Mouse (Mus musculus) neural tube, embryonic 14.5 days (tissue): Measurements from ENCODE around the gene E2f7. TPM values are rescaled to one million over a fixed set of nuclear protein-coding genes. Genes with fewer than 3 reads are reported as not detected.
A peak's percentile ranks its signal among the peaks of the same experiment; 100 is the strongest.

Experiments used
- ATAC-seq: fragments of 200-750 bp; cut with Nextera tagmentation; 2 replicates; pipeline ENCODE4 v1.8.0; 2017; ENCODE audit warnings: low read depth, mild to moderate bottlenecking, moderate TSS enrichment, moderate library complexity
- H3K27ac ChIP-seq: fragments of 300-500 bp; sonication (generic); 2 replicates; pipeline ENCODE4 v1.5.1; 2014; ENCODE audit warnings: low read depth, mild to moderate bottlenecking, control low read depth, low read length, moderate library complexity, mixed read lengths
- H3K27me3 ChIP-seq: fragments of 300-500 bp; sonication (generic); 2 replicates; pipeline ENCODE4 v1.6.1; 2014; ENCODE audit warnings: low read length; ENCODE audit not compliant: control insufficient read depth, insufficient read depth
- H3K36me3 ChIP-seq: fragments of 300-500 bp; sonication (generic); 2 replicates; pipeline ENCODE4 v1.6.1; 2014; ENCODE audit warnings: low read length, mixed read lengths; ENCODE audit not compliant: control insufficient read depth, insufficient read depth
- H3K4me1 ChIP-seq: fragments of 300-500 bp; sonication (generic); 2 replicates; pipeline ENCODE4 v1.6.1; 2014; ENCODE audit warnings: low read length; ENCODE audit not compliant: control insufficient read depth, insufficient read depth
- H3K4me2 ChIP-seq: fragments of 300-500 bp; sonication (generic); 2 replicates; pipeline ENCODE4 v1.6.1; 2014; ENCODE audit warnings: mild to moderate bottlenecking, low read depth, low read length, control low read depth
- H3K4me3 ChIP-seq: fragments of 300-500 bp; sonication (generic); 2 replicates; pipeline ENCODE4 v1.5.1; 2014; ENCODE audit warnings: low read depth, low read length, control low read depth, mixed read lengths
- H3K9ac ChIP-seq: fragments of 300-500 bp; sonication (generic); replicated peaks from 2 replicates; pipeline ENCODE4 v1.6.1; 2014; ENCODE audit warnings: low read depth, mild to moderate bottlenecking, control low read depth, low read length, mixed read lengths
- H3K9me3 ChIP-seq: fragments of 300-500 bp; sonication (generic); 2 replicates; pipeline ENCODE4 v1.6.1; 2016; ENCODE audit warnings: low read length; ENCODE audit not compliant: control insufficient read depth
- WGBS: fragments of 180-500 bp; shearing (Covaris S2); extraction: QIAGEN DNeasy Blood & Tissue Kit; methylation state at CpG from one replicate; pipeline ENCODE4 v1.1.7; 2014; 5-methylcytosine and 5-hydroxymethylcytosine counted together
- polyA plus RNA-seq: library from polyadenylated mRNA; unstranded; fragments of >200 nt; fragmentation: Nextera tagmentation; extraction: Ambion mirVana; gene quantifications from 2 replicates; pipeline ENCODE4 v1.2.1, GENCODE M21; 2014

The E2f7 gene
- polyA plus RNA-seq, 1 experiment from 2014 or later, result 6.2 TPM

- WGBS, result 5% methylated on average over 12 of the region's 12 CpGs
- peak; percentile 87 for ATAC-seq
- peak overlapping the region; percentile 15; the same call in 1 of the 2 replicates for H3K4me2 ChIP-seq
- no peaks in the 10 kb centered on the region for H3K4me1 ChIP-seq
- H3K27ac ChIP-seq, result peak overlapping the region; percentile 4
- no peaks in the 10 kb centered on the region for H3K9me3 ChIP-seq
- no peaks in the 10 kb centered on the region for H3K27me3 ChIP-seq
- H3K36me3 ChIP-seq, result no peaks in the 10 kb centered on the region
- no peak overlapping the region for H3K9ac ChIP-seq
- no peak overlapping the region for H3K4me3 ChIP-seq
Observed at GRCm38 (mm10) chr10:110794564-110795205, 49.4 kb downstream of the E2f7 start.

- peak; percentile 59 for ATAC-seq
- Histone ChIP-seq H3K4me2 (peak overlapping the region; percentile 15; the same call in 1 of the 2 replicates), H3K9me3 (no peaks in the 10 kb centered on the region), H3K4me1 (no peaks in the 10 kb centered on the region), H3K27me3 (no peaks in the 10 kb centered on the region), H3K36me3 (no peaks in the 10 kb centered on the region), H3K9ac (no peak overlapping the region), H3K4me3 (no peak overlapping the region), H3K27ac (peak overlapping the region; percentile 4)
- WGBS, result 79% methylated on average over 9 of the region's 9 CpGs
Observed at GRCm38 (mm10) chr10:110795206-110795796, 50.1 kb downstream of the E2f7 start.

GRCm38 (mm10) chr10:110801296-110801695 lies 56.1 kb downstream of the E2f7 start:
- ATAC-seq, result no peak
- Histone ChIP-seq H3K36me3 (no peaks in the 10 kb centered on the region), H3K4me1 (no peaks in the 10 kb centered on the region), H3K27me3 (no peaks in the 10 kb centered on the region), H3K4me3 (no peak overlapping the region), H3K4me2 (no peak overlapping the region), H3K9ac (no peak overlapping the region), H3K27ac (no peak overlapping the region), H3K9me3 (no peaks in the 10 kb centered on the region)
- WGBS, result 87% methylated on average over 3 of the region's 3 CpGs

GRCm38 (mm10) chr10:110804279-110805024 lies 59.2 kb downstream of the E2f7 start:
- no peaks in the 10 kb centered on the region for H3K27me3 ChIP-seq
- H3K4me3 ChIP-seq, result no peak overlapping the region
- no peak overlapping the region for H3K9ac ChIP-seq
- no peak overlapping the region for H3K4me2 ChIP-seq
- ATAC-seq, result no peak
- H3K27ac ChIP-seq, result no peak overlapping the region
- H3K36me3 ChIP-seq, result no peaks in the 10 kb centered on the region
- no peaks in the 10 kb centered on the region for H3K9me3 ChIP-seq
- H3K4me1 ChIP-seq, result no peaks in the 10 kb centered on the region
- 74% methylated on average over 11 of the region's 11 CpGs for WGBS

- Histone ChIP-seq H3K36me3 (no peaks in the 10 kb centered on the region), H3K9me3 (no peaks in the 10 kb centered on the region), H3K4me1 (no peaks in the 10 kb centered on the region), H3K4me3 (no peak overlapping the region), H3K27ac (no peak overlapping the region), H3K27me3 (no peaks in the 10 kb centered on the region), H3K4me2 (no peak overlapping the region), H3K9ac (no peak overlapping the region)
- 79% methylated on average over 5 of the region's 5 CpGs for WGBS
- no peak for ATAC-seq
Observed at GRCm38 (mm10) chr10:110805025-110805740, 59.9 kb downstream of the E2f7 start.

GRCm38 (mm10) chr10:110806471-110806870 lies 61.2 kb downstream of the E2f7 start:
- H3K9ac ChIP-seq, result no peak overlapping the region
- H3K27ac ChIP-seq, result no peak overlapping the region
- no peaks in the 10 kb centered on the region for H3K36me3 ChIP-seq
- H3K9me3 ChIP-seq, result no peaks in the 10 kb centered on the region
- no peaks in the 10 kb centered on the region for H3K27me3 ChIP-seq
- no peaks in the 10 kb centered on the region for H3K4me1 ChIP-seq
- ATAC-seq, result no peak
- no peak overlapping the region for H3K4me3 ChIP-seq
- H3K4me2 ChIP-seq, result no peak overlapping the region
- WGBS, result 81% methylated on average over 8 of the region's 8 CpGs

- H3K27me3 ChIP-seq, result no peaks in the 10 kb centered on the region
- peak; percentile 61; the same call in 1 of the 2 replicates for ATAC-seq
- no peak overlapping the region for H3K4me3 ChIP-seq
- H3K27ac ChIP-seq, result no peak overlapping the region
- WGBS, result 61% methylated on average over 2 of the region's 2 CpGs
- H3K4me2 ChIP-seq, result no peak overlapping the region
- H3K9me3 ChIP-seq, result no peaks in the 10 kb centered on the region
- H3K36me3 ChIP-seq, result no peaks in the 10 kb centered on the region
- H3K4me1 ChIP-seq, result no peaks in the 10 kb centered on the region
- H3K9ac ChIP-seq, result no peak overlapping the region
Observed at GRCm38 (mm10) chr10:110810528-110810927, 65.3 kb downstream of the E2f7 start.

- Histone ChIP-seq H3K9me3 (no peaks in the 10 kb centered on the region), H3K36me3 (no peaks in the 10 kb centered on the region), H3K4me3 (no peak overlapping the region), H3K27ac (no peak overlapping the region), H3K4me2 (no peak overlapping the region), H3K27me3 (no peaks in the 10 kb centered on the region), H3K4me1 (no peaks in the 10 kb centered on the region), H3K9ac (no peak overlapping the region)
- ATAC-seq, result no peak
- 56% methylated on average over 10 of the region's 10 CpGs for WGBS
Observed at GRCm38 (mm10) chr10:110811209-110811861, 66.1 kb downstream of the E2f7 start.
